Mouse (Mus musculus) thymus, adult 2 months (tissue): ENCODE results near the gene Mfap1b. TPM values are rescaled to one million over a fixed set of nuclear protein-coding genes. Genes with fewer than 3 reads are reported as not detected.
A peak's percentile ranks its signal among the peaks of the same experiment; 100 is the strongest.

Experiments
- DNase-seq: peaks from one replicate; pipeline ENCODE4 v3.0.0; 2021
- H3K27ac ChIP-seq: fragments of 200-500 bp; 2 replicates; pipeline ENCODE4 v1.5.1; 2012; ENCODE audit warnings: low read length, control low read depth; ENCODE audit not compliant: control insufficient read depth, insufficient read depth
- H3K27me3 ChIP-seq: fragments of 200-500 bp; 2 replicates; pipeline ENCODE4 v1.6.1; 2012; ENCODE audit warnings: mild to moderate bottlenecking, low read length, moderate library complexity, mixed read lengths; ENCODE audit not compliant: control insufficient read depth, insufficient read depth
- H3K36me3 ChIP-seq: fragments of 200-500 bp; 2 replicates; pipeline ENCODE4 v1.6.1; 2012; ENCODE audit warnings: mild to moderate bottlenecking, low read length, moderate library complexity; ENCODE audit not compliant: control insufficient read depth, insufficient read depth
- H3K4me1 ChIP-seq: fragments of 200-500 bp; replicated peaks from 2 replicates; pipeline ENCODE4 v1.6.1; 2012; ENCODE audit warnings: low read length; ENCODE audit not compliant: control insufficient read depth, insufficient read depth
- H3K4me3 ChIP-seq: fragments of 200-500 bp; 2 replicates; pipeline ENCODE4 v1.5.1; 2012; ENCODE audit warnings: mild to moderate bottlenecking, low read length, control low read depth, moderate library complexity; ENCODE audit not compliant: control insufficient read depth, insufficient read depth
- CTCF ChIP-seq: fragments of 200-500 bp; IDR thresholded peaks from 2 replicates; pipeline ENCODE4 v1.5.1; 2012; ENCODE audit warnings: mild to moderate bottlenecking, control low read depth, low read length, moderate library complexity, borderline replicate concordance; ENCODE audit not compliant: control insufficient read depth, poor library complexity, insufficient read depth; ENCODE audit errors: extremely low read depth
- POLR2A ChIP-seq: fragments of 200-500 bp; IDR thresholded peaks from 2 replicates; pipeline ENCODE4 v1.6.1; 2012; ENCODE audit warnings: mild to moderate bottlenecking, low read length, control low read depth, moderate library complexity; ENCODE audit not compliant: control insufficient read depth, poor library complexity, insufficient read depth; ENCODE audit errors: extremely low read depth
- WGBS: fragments of 180-500 bp; shearing (Covaris S2); methylation state at CpG from one replicate; pipeline ENCODE4 v1.1.7; 2018; 5-methylcytosine and 5-hydroxymethylcytosine counted together
- polyA plus RNA-seq: library from polyadenylated mRNA; depleted of rRNA; stranded (reverse); fragments of >200 nt; gene quantifications from 2 replicates; pipeline ENCODE4 v1.2.3, GENCODE M21; 2012

The Mfap1b gene
- polyA plus RNA-seq, 1 experiment = 5.1 TPM

DNA sequence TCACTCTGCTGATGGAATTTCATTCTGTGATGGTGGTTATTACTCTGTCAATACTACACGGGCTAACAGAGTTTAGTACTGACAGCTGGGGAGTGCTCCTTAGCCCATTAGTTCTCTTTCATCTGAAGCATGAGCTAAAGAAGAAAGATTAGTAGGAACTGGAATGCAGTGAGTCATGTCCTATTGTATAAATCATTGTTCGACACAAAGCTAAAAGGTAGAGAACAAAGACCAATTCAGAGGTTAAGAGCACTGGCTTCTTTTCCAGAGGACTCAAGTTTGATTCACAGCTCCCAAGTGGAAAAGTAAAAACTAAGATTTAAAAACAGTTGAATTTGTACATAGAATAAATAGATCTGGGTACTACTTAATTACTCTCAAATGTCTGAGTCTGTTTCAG is 13.8 kb downstream of the Mfap1b start:
- Histone ChIP-seq H3K27ac (no peak overlapping the region), H3K27me3 (no peaks in the 10 kb centered on the region), H3K36me3 (peaks cover 8% of the 10 kb centered on the region; the same call in 1 of the 2 replicates), H3K4me3 (no peak overlapping the region), H3K4me1 (peaks cover 5% of the 10 kb centered on the region)
- TF ChIP-seq CTCF (no peak), POLR2A (no peak)
- DNase-seq = no peak
- WGBS = 91% methylated on average over 2 of the region's 2 CpGs

- DNase-seq = peak; percentile 90
- peaks cover 8% of the 10 kb centered on the region; the same call in 1 of the 2 replicates for H3K36me3 ChIP-seq
- 5% methylated on average over 41 of the region's 41 CpGs for WGBS
- H3K4me3 ChIP-seq = peak within 1 kb of the TSS; percentile 85
- H3K4me1 ChIP-seq = peaks cover 5% of the 10 kb centered on the region
- H3K27me3 ChIP-seq = no peaks in the 10 kb centered on the region
- peak within 1 kb of the TSS; percentile 57; the same call in 1 of the 2 replicates for H3K27ac ChIP-seq
- TF ChIP-seq POLR2A (no peak; the same call in 1 of the 2 replicates), CTCF (no peak)
Observed at GRCm38 (mm10) chr2:121456692-121457642, 16.9 kb downstream of the Mfap1b start, which contains the start of gene Serinc4. Gene Serinc4 (minus strand): TSS chr2:121456781.

DNA sequence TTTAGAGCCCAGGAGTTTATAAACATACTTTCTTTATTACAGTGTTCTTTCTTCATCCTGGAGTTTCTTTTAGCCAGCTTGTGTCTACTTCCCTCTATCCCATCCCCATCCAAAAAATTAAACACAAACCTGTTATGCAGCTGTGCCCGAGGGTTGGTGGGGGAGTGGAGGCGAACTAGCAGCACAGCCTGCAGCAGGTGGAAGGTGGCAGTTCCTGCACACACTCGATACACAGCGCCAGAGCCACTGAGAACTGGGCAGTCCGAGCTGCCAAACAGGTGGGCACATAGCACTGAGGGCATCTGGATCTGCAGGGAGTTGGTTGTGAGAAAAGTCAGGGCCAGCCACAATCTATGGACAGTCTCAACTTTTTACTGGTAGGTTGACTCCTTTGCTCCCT is 18.3 kb downstream of the Mfap1b start:
- DNase-seq = no peak
- WGBS = 93% methylated on average over 5 of the region's 5 CpGs
- Histone ChIP-seq H3K27me3 (no peaks in the 10 kb centered on the region), H3K4me1 (peaks cover 6% of the 10 kb centered on the region), H3K4me3 (no peak overlapping the region), H3K36me3 (peaks cover 8% of the 10 kb centered on the region; the same call in 1 of the 2 replicates), H3K27ac (no peak overlapping the region)
- TF ChIP-seq POLR2A = no peak
- TF ChIP-seq CTCF = no peak

- WGBS = 97% methylated on average over 6 of the region's 6 CpGs
- no peak for TF ChIP-seq CTCF
- no peak for TF ChIP-seq POLR2A
- DNase-seq = no peak
Observed at GRCm38 (mm10) chr2:121453917-121454316, 19.9 kb downstream of the Mfap1b start.

GRCm38 (mm10) chr2:121452990-121453389 is 20.9 kb downstream of the Mfap1b start, which contains the start of gene Hypk:
Gene Hypk (plus strand): TSS chr2:121453290.
- H3K4me3 ChIP-seq = no peak within 1 kb of the TSS
- TF ChIP-seq POLR2A (no peak), CTCF (no peak)
- WGBS = 83% methylated on average over 4 of the region's 4 CpGs
- DNase-seq = no peak
- H3K36me3 ChIP-seq = no peaks in the 10 kb centered on the region
- no peaks in the 10 kb centered on the region for H3K27me3 ChIP-seq
- H3K4me1 ChIP-seq = peaks cover 11% of the 10 kb centered on the region
- H3K27ac ChIP-seq = no peak within 1 kb of the TSS

More at GRCm38 (mm10) chr2:121453917-121454316, 19.9 kb downstream of the Mfap1b start:
- H3K27ac ChIP-seq = no peak overlapping the region
- H3K4me1 ChIP-seq = peaks cover 12% of the 10 kb centered on the region
- peaks cover 7% of the 10 kb centered on the region; the same call in 1 of the 2 replicates for H3K36me3 ChIP-seq
- no peak overlapping the region for H3K4me3 ChIP-seq
- no peaks in the 10 kb centered on the region for H3K27me3 ChIP-seq

DNA sequence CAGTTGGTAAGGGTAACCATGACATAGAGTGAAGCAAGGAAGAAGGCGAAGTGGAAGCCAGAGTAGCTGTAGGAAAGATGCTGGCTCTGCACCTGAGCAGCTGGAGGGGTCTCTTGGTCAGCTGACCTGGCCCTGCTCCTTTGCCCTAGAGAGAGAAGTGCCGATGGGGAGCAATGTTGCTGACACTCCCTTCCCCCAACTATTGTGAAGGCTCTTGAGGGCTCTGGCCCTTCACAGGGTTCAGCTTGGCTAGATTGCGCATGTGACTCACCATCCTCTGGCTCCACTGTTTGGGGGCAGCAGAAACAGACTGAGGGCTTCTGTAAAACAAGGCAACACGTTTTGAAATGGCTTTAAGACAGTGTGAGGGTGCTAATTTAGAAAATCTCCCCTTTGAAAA is 21.5 kb downstream of the Mfap1b start:
- Histone ChIP-seq H3K27ac (no peak overlapping the region), H3K27me3 (no peaks in the 10 kb centered on the region), H3K4me1 (peaks cover 10% of the 10 kb centered on the region), H3K4me3 (no peak overlapping the region), H3K36me3 (no peaks in the 10 kb centered on the region)
- WGBS = 95% methylated on average over 4 of the region's 4 CpGs
- no peak for TF ChIP-seq POLR2A
- TF ChIP-seq CTCF = no peak
- DNase-seq = no peak
